Mouse (Mus musculus) myocyte (in vitro differentiated cells): ENCODE measurements around the gene Lman1l. TPM values are rescaled to one million over a fixed set of nuclear protein-coding genes. Genes with fewer than 3 reads are reported as not detected.

ENCODE experiments used
- H3K27me3 ChIP-seq: one replicate; pipeline ENCODE4 v1.6.1; 2011; ENCODE audit not compliant: control insufficient read depth, insufficient read depth, insufficient read length
- H3K36me3 ChIP-seq: one replicate; pipeline ENCODE4 v1.6.1; 2011; ENCODE audit not compliant: control insufficient read depth, insufficient read depth
- H3K4me2 ChIP-seq: one replicate; pipeline ENCODE4 v1.6.1; 2011; ENCODE audit warnings: low read depth, control low read depth
- H3K4me3 ChIP-seq: one replicate; pipeline ENCODE4 v1.5.1; 2011; ENCODE audit warnings: mild to moderate bottlenecking, control low read depth, moderate library complexity
- H3K79me2 ChIP-seq: one replicate; pipeline ENCODE4 v1.6.1; 2011; ENCODE audit not compliant: control insufficient read depth, insufficient read depth
- H3ac ChIP-seq: one replicate; pipeline ENCODE4 v1.6.1; 2011; ENCODE audit not compliant: control insufficient read depth, insufficient read length
- CEBPB ChIP-seq: IDR thresholded peaks from 2 replicates; pipeline ENCODE4 v1.6.1; 2011; ENCODE audit warnings: mild to moderate bottlenecking, moderate library complexity; ENCODE audit not compliant: poor library complexity, insufficient read depth, severe bottlenecking
- E2F4 ChIP-seq: IDR thresholded peaks from one replicate; pipeline ENCODE4 v1.6.1; 2011; ENCODE audit warnings: mild to moderate bottlenecking, control low read depth, moderate library complexity; ENCODE audit not compliant: insufficient read depth
- MAX ChIP-seq: IDR thresholded peaks from one replicate; pipeline ENCODE4 v1.6.1; 2011; ENCODE audit warnings: low read depth, mild to moderate bottlenecking, control low read depth
- MYOD1 ChIP-seq, 3 experiments: IDR thresholded peaks; one replicate each; pipeline ENCODE4 v1.6.1; 2011; ENCODE audit warnings: control low read depth in 2 of 3, low read depth in 2 of 3, mild to moderate bottlenecking in 2 of 3, moderate library complexity in 1 of 3; ENCODE audit not compliant: insufficient read length in 2 of 3, control insufficient read depth in 1 of 3
- MYOG ChIP-seq, 3 experiments: IDR thresholded peaks; one replicate each; pipeline ENCODE4 v1.6.1; 2011; ENCODE audit warnings: control low read depth in 2 of 3, low read depth in 2 of 3, mild to moderate bottlenecking in 2 of 3; ENCODE audit not compliant: insufficient read length in 2 of 3, control insufficient read depth in 1 of 3, insufficient read depth in 1 of 3
- POLR2A ChIP-seq: IDR thresholded peaks from one replicate; pipeline ENCODE4 v1.6.1; 2011; ENCODE audit warnings: low read depth, mild to moderate bottlenecking, control low read depth, moderate library complexity; ENCODE audit not compliant: insufficient read length
- POLR2AphosphoS2 ChIP-seq: IDR thresholded peaks from one replicate; pipeline ENCODE4 v1.6.1; 2011; ENCODE audit warnings: low read depth, control low read depth; ENCODE audit not compliant: insufficient read length
- REST ChIP-seq: IDR thresholded peaks from one replicate; pipeline ENCODE4 v1.6.1; 2011; ENCODE audit warnings: mild to moderate bottlenecking, control low read depth, moderate library complexity; ENCODE audit not compliant: insufficient read depth, insufficient read length
- SRF ChIP-seq: IDR thresholded peaks from one replicate; pipeline ENCODE4 v1.6.1; 2011; ENCODE audit warnings: low read depth; ENCODE audit not compliant: control insufficient read depth, insufficient read length
- TCF12 ChIP-seq: IDR thresholded peaks from one replicate; pipeline ENCODE4 v1.6.1; 2011; ENCODE audit warnings: mild to moderate bottlenecking, control low read depth; ENCODE audit not compliant: poor library complexity, insufficient read depth, severe bottlenecking
- TCF3 ChIP-seq: IDR thresholded peaks from one replicate; pipeline ENCODE4 v1.6.1; 2011; ENCODE audit warnings: low read depth, control low read depth; ENCODE audit not compliant: insufficient read length
- USF1 ChIP-seq: IDR thresholded peaks from one replicate; pipeline ENCODE4 v1.6.1; 2011; ENCODE audit warnings: low read depth, mild to moderate bottlenecking, control low read depth, moderate library complexity
- polyA plus RNA-seq: library from polyadenylated mRNA; unstranded; fragments of >200 nt; fragmentation: generic; extraction: Trizol; gene quantifications from one replicate; pipeline ENCODE4 v1.2.1, GENCODE M21; 2012; ENCODE audit warnings: missing spikeins

Gene Lman1l
- polyA plus RNA-seq, 1 experiment, result 1.00 TPM

- TF ChIP-seq SRF (no peak), POLR2A (no peak), REST (no peak), TCF12 (no peak), MYOG (IDR thresholded peaks at IDR 0.05; ENCODE audit: control insufficient read depth in 1 of 3, insufficient read depth in 1 of 3, insufficient read length in 2 of 3, low read depth in 2 of 3) (no peak), TCF3 (no peak), USF1 (no peak), MYOD1 (IDR thresholded peaks at IDR 0.05; ENCODE audit: control insufficient read depth in 1 of 3, insufficient read length in 2 of 3, low read depth in 2 of 3) (no peak), POLR2AphosphoS2 (no peak), MAX (no peak), E2F4 (no peak), CEBPB (no peak)
These were observed 35.6 kb downstream of the Lman1l start for GRCm38 (mm10) chr9:57584991-57585390.

GRCm38 (mm10) chr9:57577144-57577849 is 43.3 kb downstream of the Lman1l start:
- Histone ChIP-seq H3K4me2 (no peak overlapping the region), H3ac (no peak overlapping the region), H3K79me2 (no peaks in the 10 kb centered on the region), H3K36me3 (peaks cover 16% of the 10 kb centered on the region), H3K27me3 (no peaks in the 10 kb centered on the region), H3K4me3 (no peak overlapping the region)
- TF ChIP-seq POLR2A (no peak), E2F4 (no peak), MYOG (IDR thresholded peaks at IDR 0.05; ENCODE audit: control insufficient read depth in 1 of 3, insufficient read depth in 1 of 3, insufficient read length in 2 of 3, low read depth in 2 of 3) (no peak), POLR2AphosphoS2 (no peak), SRF (no peak)

More at GRCm38 (mm10) chr9:57584991-57585390, 35.6 kb downstream of the Lman1l start:
- no peak overlapping the region for H3K4me3 ChIP-seq
- H3K4me2 ChIP-seq, result no peak overlapping the region
- no peaks in the 10 kb centered on the region for H3K27me3 ChIP-seq
- H3K36me3 ChIP-seq, result peaks cover 16% of the 10 kb centered on the region
- H3K79me2 ChIP-seq, result no peaks in the 10 kb centered on the region
- H3ac ChIP-seq, result no peak overlapping the region

GRCm38 (mm10) chr9:57575577-57575976 is 45.0 kb downstream of the Lman1l start:
- H3K27me3 ChIP-seq, result no peaks in the 10 kb centered on the region
- H3K4me3 ChIP-seq, result no peak overlapping the region
- no peak overlapping the region for H3K4me2 ChIP-seq
- H3K36me3 ChIP-seq, result peaks cover 14% of the 10 kb centered on the region
- H3ac ChIP-seq, result no peak overlapping the region
- no peaks in the 10 kb centered on the region for H3K79me2 ChIP-seq
- TF ChIP-seq MYOD1 (IDR thresholded peaks at IDR 0.05; ENCODE audit: control insufficient read depth in 1 of 3, insufficient read length in 2 of 3, low read depth in 2 of 3) (no peak), TCF12 (no peak), POLR2A (no peak), TCF3 (no peak), USF1 (no peak), REST (no peak), MAX (no peak), MYOG (IDR thresholded peaks at IDR 0.05; ENCODE audit: control insufficient read depth in 1 of 3, insufficient read depth in 1 of 3, insufficient read length in 2 of 3, low read depth in 2 of 3) (no peak), E2F4 (no peak), POLR2AphosphoS2 (no peak), CEBPB (no peak), SRF (no peak)

- Histone ChIP-seq H3K4me3 (no peak overlapping the region), H3K36me3 (peaks cover 14% of the 10 kb centered on the region), H3ac (no peak overlapping the region), H3K4me2 (no peak overlapping the region), H3K79me2 (no peaks in the 10 kb centered on the region), H3K27me3 (no peaks in the 10 kb centered on the region)
- TF ChIP-seq SRF (no peak), TCF3 (no peak), MYOD1 (IDR thresholded peaks at IDR 0.05; ENCODE audit: control insufficient read depth in 1 of 3, insufficient read length in 2 of 3, low read depth in 2 of 3) (no peak), REST (no peak), TCF12 (no peak), CEBPB (no peak), USF1 (no peak), E2F4 (no peak), POLR2A (no peak), MAX (no peak), POLR2AphosphoS2 (no peak), MYOG (IDR thresholded peaks at IDR 0.05; ENCODE audit: control insufficient read depth in 1 of 3, insufficient read depth in 1 of 3, insufficient read length in 2 of 3, low read depth in 2 of 3) (no peak)
These were observed 46.2 kb downstream of the Lman1l start for GRCm38 (mm10) chr9:57574397-57574796.

- no peak overlapping the region for H3K4me2 ChIP-seq
- H3K27me3 ChIP-seq, result no peaks in the 10 kb centered on the region
- peaks cover 26% of the 10 kb centered on the region for H3K79me2 ChIP-seq
- no peak overlapping the region for H3K4me3 ChIP-seq
- no peak for TF ChIP-seq REST
- no peak for TF ChIP-seq MYOG (IDR thresholded peaks at IDR 0.05; ENCODE audit: control insufficient read depth in 1 of 3, insufficient read depth in 1 of 3, insufficient read length in 2 of 3, low read depth in 2 of 3)
- no peak for TF ChIP-seq CEBPB
- TF ChIP-seq TCF12, result no peak
- TF ChIP-seq USF1, result no peak
- no peak for TF ChIP-seq MAX
- no peak for TF ChIP-seq POLR2AphosphoS2
- TF ChIP-seq SRF, result no peak
- no peak for TF ChIP-seq E2F4
- TF ChIP-seq POLR2A, result no peak
- H3ac ChIP-seq, result no peak overlapping the region
- peaks cover 11% of the 10 kb centered on the region for H3K36me3 ChIP-seq
These were observed 52.1 kb downstream of the Lman1l start for GRCm38 (mm10) chr9:57568500-57568899.
